ENCODE assay signal across 19 mouse cellular contexts in the genomic region with DNA sequence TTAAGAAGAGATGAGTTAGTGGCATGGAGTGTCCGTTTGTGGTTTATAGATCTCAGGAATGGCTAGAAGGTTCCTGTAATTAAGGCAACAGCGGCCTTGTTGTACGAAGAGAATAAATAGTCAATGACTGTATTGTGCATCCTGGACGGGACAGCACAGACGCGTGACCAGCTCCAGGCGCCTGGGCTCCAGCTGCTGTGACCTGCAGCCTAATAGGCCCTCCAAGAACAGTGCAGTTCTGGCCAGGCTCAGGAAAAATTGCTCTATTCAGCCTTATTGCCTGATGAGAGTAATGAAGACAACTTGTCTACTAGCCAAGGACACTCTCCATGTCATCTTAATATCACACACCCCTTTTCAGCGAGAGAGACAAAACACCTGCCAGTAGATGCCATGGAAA. TPM values are rescaled to one million over a fixed set of nuclear protein-coding genes. Genes with fewer than 3 reads are reported as not detected.
DNase-seq lines count a peak whose midpoint lies in the region; ATAC-seq and TF ChIP-seq lines count a peak whose summit lies in the region.
"Had no signal": no experiment of that assay in that cellular context is flagged by ENCODE, and none has a peak within 500 bp of the region (broad histone marks: within the 10 kb centered on the region; RNA-seq: fewer than 3 reads in every experiment).

No protein-coding gene starts in this region.

- H3K36me3 ChIP-seq in intestine, embryonic 14.5 days (ENCODE audit: control insufficient read depth, insufficient read depth, low read length): no peaks in the 10 kb centered on the region
- H3K36me3 ChIP-seq in intestine, embryonic 16.5 days (ENCODE audit: control insufficient read depth, insufficient read depth, low read length): no peaks in the 10 kb centered on the region
- H3K36me3 ChIP-seq in hindbrain, postnatal 0 days (ENCODE audit: insufficient read depth, low read length): no peaks in the 10 kb centered on the region
- H3K36me3 ChIP-seq in kidney, embryonic 14.5 days (ENCODE audit: control insufficient read depth, insufficient read depth, low read length): no peaks in the 10 kb centered on the region
- H3K36me3 ChIP-seq: embryonic facial prominence, embryonic 13.5 days; forebrain, embryonic 10.5 days; limb, embryonic 15.5 days had no signal

- H3K9ac ChIP-seq in intestine, embryonic 14.5 days (ENCODE audit: low read length): no peak overlapping the region
- no peak overlapping the region for H3K9ac ChIP-seq in intestine, embryonic 16.5 days (ENCODE audit: low read depth, low read length)
- 0 out of 2 replicates have a peak overlapping the region, but pooled peaks have one; percentile 13 for H3K9ac ChIP-seq in hindbrain, postnatal 0 days (replicated peaks; ENCODE audit: low read length)
- no peak overlapping the region for H3K9ac ChIP-seq in kidney, embryonic 14.5 days (ENCODE audit: low read depth, low read length)
- H3K9ac ChIP-seq: embryonic facial prominence, embryonic 13.5 days; limb, embryonic 15.5 days had no signal

- TF ChIP-seq CTCF in hindbrain, postnatal 0 days (IDR thresholded peaks at IDR 0.05; ENCODE audit: low read depth): no peak

- H3K27ac ChIP-seq in intestine, embryonic 14.5 days (ENCODE audit: low read depth): no peak overlapping the region
- no peak overlapping the region for H3K27ac ChIP-seq in intestine, embryonic 16.5 days (ENCODE audit: low read length)
- H3K27ac ChIP-seq in hindbrain, postnatal 0 days: no peak overlapping the region
- H3K27ac ChIP-seq in kidney, embryonic 14.5 days (ENCODE audit: low read depth, low read length): no peak overlapping the region
- H3K27ac ChIP-seq: embryonic facial prominence, embryonic 13.5 days; forebrain, embryonic 10.5 days; heart, adult 2 months; left cerebral cortex, adult 2 months; limb, embryonic 15.5 days had no signal

- H3K27me3 ChIP-seq in intestine, embryonic 14.5 days (replicated peaks; ENCODE audit: control insufficient read depth, insufficient read depth, low read length): peaks cover 24% of the 10 kb centered on the region
- peaks cover 4% of the 10 kb centered on the region; the same call in 1 of the 2 replicates for H3K27me3 ChIP-seq in intestine, embryonic 16.5 days (replicated peaks; ENCODE audit: control insufficient read depth, insufficient read depth, low read length)
- no peaks in the 10 kb centered on the region for H3K27me3 ChIP-seq in hindbrain, postnatal 0 days (ENCODE audit: insufficient read depth, low read length)
- H3K27me3 ChIP-seq in kidney, embryonic 14.5 days (ENCODE audit: control insufficient read depth, insufficient read depth, low read length): peaks cover 14% of the 10 kb centered on the region; the same call in 1 of the 2 replicates

- ATAC-seq in intestine, embryonic 14.5 days (replicated peaks; ENCODE audit: low FRiP score, low TSS enrichment, low read depth): 0 out of 2 replicates have a peak, but pooled peaks have one; percentile 58
- no peak for ATAC-seq in intestine, embryonic 16.5 days
- ATAC-seq in hindbrain, postnatal 0 days: peak; percentile 56; the same call in 1 of the 2 replicates
- ATAC-seq in kidney, embryonic 14.5 days (ENCODE audit: low FRiP score, low TSS enrichment): no peak
- ATAC-seq: CD4-positive, CD25-positive, alpha-beta regulatory T cell, adult 4 months; inflammation-experienced regulatory T-cells, adult 6 months had no signal

- no peaks in the 10 kb centered on the region for H3K4me1 ChIP-seq in intestine, embryonic 14.5 days (replicated peaks; ENCODE audit: control insufficient read depth, insufficient read depth, low read length)
- H3K4me1 ChIP-seq in intestine, embryonic 16.5 days (ENCODE audit: control insufficient read depth, insufficient read depth, low read length): no peaks in the 10 kb centered on the region
- H3K4me1 ChIP-seq in hindbrain, postnatal 0 days (ENCODE audit: insufficient read depth, low read length): peaks cover 12% of the 10 kb centered on the region
- no peaks in the 10 kb centered on the region for H3K4me1 ChIP-seq in kidney, embryonic 14.5 days (ENCODE audit: control insufficient read depth, insufficient read depth, low read length)

- 57% methylated on average over 8 of the region's 8 CpGs for WGBS in intestine, embryonic 14.5 days
- WGBS in intestine, embryonic 16.5 days: 56% methylated on average over 8 of the region's 8 CpGs
- 44% methylated on average over 8 of the region's 8 CpGs for WGBS in hindbrain, postnatal 0 days
- 51% methylated on average over 8 of the region's 8 CpGs for WGBS in kidney, embryonic 14.5 days

- H3K9me3 ChIP-seq in intestine, embryonic 14.5 days (ENCODE audit: control insufficient read depth, low read length): no peaks in the 10 kb centered on the region
- H3K9me3 ChIP-seq in intestine, embryonic 16.5 days (ENCODE audit: control insufficient read depth, low read length): no peaks in the 10 kb centered on the region
- H3K9me3 ChIP-seq in hindbrain, postnatal 0 days (ENCODE audit: low read length): no peaks in the 10 kb centered on the region
- H3K9me3 ChIP-seq in kidney, embryonic 14.5 days (ENCODE audit: control insufficient read depth, low read length): no peaks in the 10 kb centered on the region
- H3K9me3 ChIP-seq: embryonic facial prominence, embryonic 13.5 days; forebrain, embryonic 10.5 days; limb, embryonic 15.5 days had no signal

- no peak for DNase-seq in intestine, embryonic 14.5 days (ENCODE audit: low spot score)
- peak; percentile 8 for DNase-seq in urinary bladder, postnatal 10 days (ENCODE audit: low spot score)
- no peak for DNase-seq in urinary bladder, postnatal 4 days (ENCODE audit: low spot score in 2 of 2)
- DNase-seq in hindbrain, postnatal 0 days (ENCODE audit: low spot score): peak; percentile 4
- DNase-seq in lung, postnatal 25 days (ENCODE audit: low spot score): no peak
- DNase-seq: adrenal gland, postnatal 36 days; gastrocnemius, postnatal 10 days; heart, adult 2 months; lung, adult 2 months; right cerebral cortex, adult 18-20 months had no signal

- H3K4me3 ChIP-seq in intestine, embryonic 14.5 days (ENCODE audit: low read depth, low read length): no peak overlapping the region
- H3K4me3 ChIP-seq in intestine, embryonic 16.5 days (ENCODE audit: low read length): no peak overlapping the region
- no peak overlapping the region for H3K4me3 ChIP-seq in hindbrain, postnatal 0 days (ENCODE audit: low read length)
- no peak overlapping the region for H3K4me3 ChIP-seq in kidney, embryonic 14.5 days (ENCODE audit: low read length)
- H3K4me3 ChIP-seq: embryonic facial prominence, embryonic 13.5 days; forebrain, embryonic 10.5 days; heart, adult 2 months; limb, embryonic 15.5 days had no signal

- H3K4me2 ChIP-seq in intestine, embryonic 14.5 days (ENCODE audit: low read length): no peak overlapping the region
- H3K4me2 ChIP-seq in intestine, embryonic 16.5 days (ENCODE audit: low read depth, low read length): no peak overlapping the region
- peak overlapping the region; percentile 78; the same call in 1 of the 2 replicates for H3K4me2 ChIP-seq in hindbrain, postnatal 0 days (ENCODE audit: low read depth, low read length)
- H3K4me2 ChIP-seq in kidney, embryonic 14.5 days (replicated peaks; ENCODE audit: low read depth, low read length): no peak overlapping the region
- H3K4me2 ChIP-seq: embryonic facial prominence, embryonic 13.5 days; limb, embryonic 15.5 days had no signal

RNA-seq across cellular contexts. Expression of a gene that starts 1.8 kb away (rescaled TPM):
- polyA plus RNA-seq in intestine, embryonic 14.5 days (2014; fragmentation: Nextera tagmentation; extraction: Ambion mirVana): 5.7 and 6.1 TPM in 2 replicates
- 1.6 and 2.3 TPM in 2 replicates for polyA plus RNA-seq in intestine, embryonic 16.5 days (2015; fragmentation: Nextera tagmentation; extraction: Ambion mirVana)
- 88.9 and 120 TPM in 2 replicates for total RNA-seq in hindbrain, postnatal 0 days (2014; rRNA removed)
- polyA plus RNA-seq in hindbrain, postnatal 0 days (2015; fragmentation: Nextera tagmentation; extraction: Ambion mirVana): 24.9 and 25.5 TPM in 2 replicates
- 5.0 and 6.5 TPM in 2 replicates for polyA plus RNA-seq in kidney, embryonic 14.5 days (2014; fragmentation: Nextera tagmentation; extraction: Ambion mirVana)
- total RNA-seq: MEL had no signal
- polyA plus RNA-seq: CD4-positive, CD25-positive, alpha-beta regulatory T cell, adult 4 months; inflammation-experienced regulatory T-cells, adult 6 months had no signal

Comparison
In these comparisons a context has a peak if more than half of its experiments do, and no peak if none do; other contexts are left out.
1. ATAC-seq: peak in intestine, embryonic 14.5 days (single experiment) and hindbrain, postnatal 0 days (single experiment); none in intestine, embryonic 16.5 days (single experiment) and kidney, embryonic 14.5 days (single experiment).
2. DNase-seq: peak in urinary bladder, postnatal 10 days (single experiment) and hindbrain, postnatal 0 days (single experiment); none in intestine, embryonic 14.5 days (single experiment), urinary bladder, postnatal 4 days (0 of 2) and lung, postnatal 25 days (single experiment).